Mouse (Mus musculus): Measurements from ENCODE around the gene Fam209. TPM values are rescaled to one million over a fixed set of nuclear protein-coding genes. Genes with fewer than 3 reads are reported as not detected.

Gene Fam209
- total RNA-seq, 2 experiments from 2014 or later, result 0.50 TPM; not detected in 1

- no peak for DNase-seq (ENCODE audit: low spot score in 2 of 2)
Observed at GRCm38 (mm10) chr2:172477350-172477749, 5.0 kb downstream of the Fam209 start.

- peak in 1 of 2 experiments; percentile 73 for DNase-seq (ENCODE audit: low spot score in 2 of 2)
Observed at GRCm38 (mm10) chr2:172477860-172478259, 5.5 kb downstream of the Fam209 start.

GRCm38 (mm10) chr2:172480296-172480695 is 8.0 kb downstream of the Fam209 start:
- no peak for DNase-seq (ENCODE audit: low spot score in 2 of 2)

DNA sequence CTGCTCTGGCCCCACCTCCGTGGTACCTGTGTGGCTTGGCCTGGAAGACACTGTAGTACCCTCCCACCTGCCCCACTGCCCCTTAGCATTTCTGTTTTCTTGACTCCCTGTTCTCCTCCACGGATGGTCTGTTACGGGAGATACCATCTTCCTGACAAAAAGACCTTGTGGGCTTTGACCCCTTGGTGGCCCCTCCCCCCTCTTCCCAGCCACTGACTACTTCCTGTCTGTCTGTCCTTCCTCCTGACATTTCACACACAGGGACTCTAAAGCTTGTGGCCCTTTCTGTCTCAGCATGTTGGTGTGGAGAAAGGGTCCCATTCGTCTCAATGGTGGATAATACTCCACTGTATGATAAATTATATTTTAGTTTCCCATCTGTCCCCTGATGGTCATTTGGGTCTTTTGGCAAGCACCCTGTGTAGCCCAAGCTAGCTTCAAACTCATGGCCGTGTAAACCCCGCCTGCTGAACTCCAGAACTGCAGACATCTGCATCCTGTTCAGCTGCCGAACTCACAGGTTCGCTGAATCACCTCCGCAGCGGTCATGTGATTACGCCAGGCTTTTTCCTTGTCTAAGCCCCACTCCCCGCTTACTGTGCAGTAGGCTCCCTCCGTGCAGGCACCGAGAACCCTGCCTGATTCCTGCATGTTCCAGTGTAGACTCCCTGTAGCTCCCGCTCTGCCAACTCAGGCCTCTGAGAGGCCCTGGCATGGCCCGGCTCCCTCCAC is 9.5 kb downstream of the Fam209 start:
- DNase-seq (ENCODE audit: low spot score in 2 of 2), result no peak

DNA sequence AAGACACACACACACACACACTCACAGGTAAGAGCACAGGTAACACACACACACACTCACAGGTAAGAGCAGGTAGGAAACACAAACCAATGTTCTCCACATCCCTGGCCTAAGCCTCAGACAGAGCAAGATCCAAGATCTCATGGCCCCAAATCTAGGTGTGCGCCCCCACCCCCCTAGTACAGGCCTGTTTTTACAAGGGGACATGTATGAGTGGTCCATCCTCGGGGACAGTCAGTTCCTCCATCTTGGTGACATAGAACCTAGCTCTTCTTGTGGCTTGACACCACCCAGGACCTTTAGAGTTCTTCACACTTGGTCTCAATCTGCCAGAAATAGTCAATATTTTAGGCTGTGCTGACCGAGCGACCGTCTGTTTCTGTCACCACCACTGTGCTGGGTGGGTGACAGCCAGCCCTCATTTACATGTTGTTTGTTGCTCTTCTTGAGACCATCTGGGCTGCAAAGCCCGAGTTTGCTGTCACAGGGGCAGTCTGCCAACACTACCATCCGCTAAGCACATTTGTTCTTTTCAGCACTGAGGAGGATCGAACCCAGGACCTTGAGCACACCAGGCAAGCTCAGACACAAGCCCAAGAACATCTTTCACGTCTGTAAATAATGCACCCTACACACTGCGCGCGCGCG is 11.6 kb downstream of the Fam209 start:
- peak; percentile 15 to 66 for DNase-seq (ENCODE audit: low spot score in 2 of 2)

DNA sequence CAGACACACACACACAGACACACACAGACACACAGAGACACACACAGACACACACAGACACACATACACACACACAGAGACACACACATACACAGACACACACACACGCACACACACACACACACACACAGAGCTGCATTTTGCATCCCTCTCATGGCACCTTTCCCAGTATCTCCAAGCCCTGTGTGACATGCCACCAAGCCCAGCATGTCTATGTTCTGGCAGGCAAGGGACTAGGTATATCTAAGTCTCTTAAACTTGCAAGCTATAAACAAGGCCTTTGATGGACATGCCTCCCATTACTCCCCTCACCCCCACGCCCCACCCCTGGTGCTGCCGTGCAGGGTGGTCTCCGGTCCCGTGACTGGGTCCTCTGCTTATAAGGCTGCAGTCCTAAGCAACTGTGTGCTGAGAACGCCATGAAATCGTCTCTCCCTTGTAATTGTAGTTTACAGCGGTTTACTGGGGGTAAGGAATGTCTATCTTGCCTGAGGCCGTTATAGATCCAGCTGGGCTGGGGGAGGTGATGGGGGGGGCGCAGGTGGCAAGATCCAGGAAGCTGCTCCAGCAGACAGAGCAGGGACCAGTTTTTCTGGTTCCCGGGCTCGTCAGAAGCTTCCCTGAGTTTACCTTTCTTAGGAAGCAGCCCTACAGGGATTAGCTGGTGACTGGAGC is 12.5 kb downstream of the Fam209 start:
- DNase-seq (ENCODE audit: low spot score in 2 of 2), result no peak

- no peak for DNase-seq (ENCODE audit: low spot score in 2 of 2)
Observed at GRCm38 (mm10) chr2:172496736-172497345, 24.5 kb downstream of the Fam209 start.

DNA sequence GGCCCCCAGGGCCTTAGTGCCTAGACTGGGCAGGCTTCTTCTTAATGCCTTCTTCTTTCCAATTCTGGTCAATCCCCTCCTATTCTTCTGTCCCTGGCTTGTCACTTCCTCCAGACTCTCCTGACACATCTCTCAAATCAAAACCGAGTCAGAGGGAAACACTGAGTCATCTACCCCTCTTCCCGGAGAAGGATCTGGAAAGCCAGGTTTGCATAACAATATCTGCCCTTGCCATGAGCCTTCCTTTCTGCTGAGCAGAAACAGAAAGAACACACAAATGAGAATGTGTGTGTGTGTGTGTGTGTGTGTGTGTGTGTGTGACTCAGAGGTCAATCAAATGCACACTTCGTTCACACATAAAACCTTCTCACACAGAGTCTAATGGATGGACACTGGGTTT is 26.5 kb downstream of the Fam209 start:
- DNase-seq (ENCODE audit: low spot score in 2 of 2), result no peak

DNA sequence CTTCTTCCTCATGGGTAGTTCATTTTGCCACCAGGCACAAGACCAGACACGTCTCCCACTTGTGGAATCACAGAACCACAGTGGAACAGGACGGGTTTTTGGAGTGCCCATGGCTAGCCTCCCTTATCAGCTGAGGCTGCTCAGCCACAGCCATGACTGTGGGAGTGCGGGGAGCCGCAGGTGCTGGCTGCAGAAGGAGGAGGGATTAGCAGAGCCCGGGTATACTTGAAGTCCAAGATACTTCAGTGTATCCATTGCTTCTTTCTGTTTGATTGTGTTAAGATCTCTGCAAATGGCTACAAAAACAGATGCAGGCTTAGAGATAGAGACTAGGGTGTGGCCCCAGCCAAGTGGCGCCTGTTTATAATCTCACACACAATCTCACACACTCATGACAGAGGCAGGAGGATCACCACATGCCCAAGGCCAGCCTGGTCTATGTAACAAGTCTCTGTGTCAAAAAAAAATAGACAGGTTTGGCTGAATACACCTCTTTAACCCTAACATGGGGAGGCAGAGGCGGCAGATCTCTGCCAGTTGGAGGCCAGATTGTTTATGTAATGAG is 28.5 kb downstream of the Fam209 start:
- no peak for DNase-seq (ENCODE audit: low spot score in 2 of 2)

GRCm38 (mm10) chr2:172501341-172501740 is 29.0 kb downstream of the Fam209 start:
- DNase-seq (ENCODE audit: low spot score in 2 of 2), result peak in 1 of 2 experiments; percentile 9

DNA sequence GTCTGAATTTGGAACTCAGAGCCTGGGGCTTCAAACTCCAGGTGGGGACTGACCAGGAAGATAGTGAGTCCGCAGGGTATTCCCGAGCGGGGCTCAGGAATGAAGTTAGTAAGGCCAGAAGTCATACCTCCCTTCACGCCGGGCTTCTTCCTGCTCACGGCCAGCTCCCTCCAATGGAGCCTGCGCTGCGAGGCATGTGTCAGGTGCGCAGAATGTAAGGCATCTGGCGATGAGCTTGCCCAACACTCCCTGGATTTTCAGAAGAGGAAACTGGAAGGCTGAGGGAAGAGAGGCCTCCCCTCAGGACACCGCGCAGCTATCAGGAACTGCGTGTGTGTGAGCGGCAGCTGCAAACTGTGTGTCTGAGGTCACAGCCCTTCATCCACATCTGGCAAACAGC is 29.8 kb downstream of the Fam209 start:
- DNase-seq (ENCODE audit: low spot score in 2 of 2), result no peak

GRCm38 (mm10) chr2:172506121-172506520 is 33.8 kb downstream of the Fam209 start:
- DNase-seq (ENCODE audit: low spot score in 2 of 2), result no peak

GRCm38 (mm10) chr2:172510056-172510712 is 37.9 kb downstream of the Fam209 start:
- DNase-seq (ENCODE audit: low spot score in 2 of 2), result no peak

- DNase-seq (ENCODE audit: low spot score in 2 of 2), result no peak
Observed at GRCm38 (mm10) chr2:172510899-172511298, 38.6 kb downstream of the Fam209 start.

DNA sequence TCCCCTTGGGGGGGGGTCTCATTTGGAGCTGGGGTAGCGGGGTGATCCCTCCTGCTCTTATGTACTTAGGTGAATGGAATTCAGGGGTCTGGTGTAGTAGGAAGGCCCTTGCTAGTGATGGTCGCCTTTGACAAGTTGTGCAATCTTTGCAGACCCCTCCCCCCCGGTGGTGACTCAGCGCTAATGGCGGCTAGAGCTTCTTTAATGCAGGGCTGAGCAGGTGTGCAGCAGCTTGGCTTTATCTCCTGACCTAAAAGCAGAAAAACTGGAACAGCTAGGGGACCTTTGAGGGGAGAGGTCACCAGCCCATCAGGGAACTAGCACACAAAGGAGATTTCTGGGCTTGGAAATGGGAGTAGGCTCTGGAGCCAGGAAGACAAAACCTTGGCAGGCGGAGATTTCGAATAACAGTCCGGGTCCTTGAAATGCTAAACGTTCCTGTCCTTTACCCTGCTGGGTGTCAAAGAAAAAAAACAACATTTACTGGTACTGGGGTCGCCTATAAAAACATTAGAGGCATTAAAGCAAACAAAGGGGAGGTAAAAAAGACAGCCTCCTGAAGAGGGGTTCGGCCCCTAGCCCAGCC is 44.2 kb downstream of the Fam209 start:
- no peak for DNase-seq (ENCODE audit: low spot score in 2 of 2)

- no peak for DNase-seq (ENCODE audit: low spot score in 2 of 2)
Observed at GRCm38 (mm10) chr2:172520616-172521371, 48.5 kb downstream of the Fam209 start.

DNA sequence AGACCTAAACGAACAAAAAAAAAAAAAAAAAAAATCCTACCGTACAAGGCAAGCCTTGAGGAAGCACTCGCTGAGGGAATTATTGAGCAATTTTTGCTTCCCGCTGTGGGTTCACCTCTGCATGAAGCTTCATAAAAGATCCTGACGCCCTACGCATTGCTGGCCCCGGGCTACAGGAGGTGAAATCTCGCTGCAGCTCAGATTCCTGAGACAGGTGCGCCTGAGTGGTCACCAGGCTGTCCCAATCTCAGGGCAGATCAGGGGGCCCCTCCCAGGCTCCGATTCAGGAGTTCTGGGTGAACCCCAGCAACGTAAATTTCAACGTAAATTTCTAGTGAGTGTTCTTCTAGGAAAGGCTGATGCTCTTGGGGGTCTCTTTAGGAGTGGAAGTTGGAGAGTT is 50.2 kb downstream of the Fam209 start:
- no peak for DNase-seq (ENCODE audit: low spot score in 2 of 2)
